Mouse (Mus musculus) myocyte (in vitro differentiated cells): Measurements from ENCODE around the gene Ap1b1. TPM values are rescaled to one million over a fixed set of nuclear protein-coding genes. Genes with fewer than 3 reads are reported as not detected.

Source experiments
- H3K27me3 ChIP-seq: one replicate; pipeline ENCODE4 v1.6.1; 2011; ENCODE audit not compliant: control insufficient read depth, insufficient read depth, insufficient read length
- H3K36me3 ChIP-seq: one replicate; pipeline ENCODE4 v1.6.1; 2011; ENCODE audit not compliant: control insufficient read depth, insufficient read depth
- H3K4me2 ChIP-seq: one replicate; pipeline ENCODE4 v1.6.1; 2011; ENCODE audit warnings: low read depth, control low read depth
- H3K4me3 ChIP-seq: one replicate; pipeline ENCODE4 v1.5.1; 2011; ENCODE audit warnings: mild to moderate bottlenecking, control low read depth, moderate library complexity
- H3K79me2 ChIP-seq: one replicate; pipeline ENCODE4 v1.6.1; 2011; ENCODE audit not compliant: control insufficient read depth, insufficient read depth
- H3ac ChIP-seq: one replicate; pipeline ENCODE4 v1.6.1; 2011; ENCODE audit not compliant: control insufficient read depth, insufficient read length
- CEBPB ChIP-seq: IDR thresholded peaks from 2 replicates; pipeline ENCODE4 v1.6.1; 2011; ENCODE audit warnings: mild to moderate bottlenecking, moderate library complexity; ENCODE audit not compliant: poor library complexity, insufficient read depth, severe bottlenecking
- E2F4 ChIP-seq: IDR thresholded peaks from one replicate; pipeline ENCODE4 v1.6.1; 2011; ENCODE audit warnings: mild to moderate bottlenecking, control low read depth, moderate library complexity; ENCODE audit not compliant: insufficient read depth
- MAX ChIP-seq: IDR thresholded peaks from one replicate; pipeline ENCODE4 v1.6.1; 2011; ENCODE audit warnings: low read depth, mild to moderate bottlenecking, control low read depth
- MYOD1 ChIP-seq, 3 experiments: IDR thresholded peaks; one replicate each; pipeline ENCODE4 v1.6.1; 2011; ENCODE audit warnings: control low read depth in 2 of 3, low read depth in 2 of 3, mild to moderate bottlenecking in 2 of 3, moderate library complexity in 1 of 3; ENCODE audit not compliant: insufficient read length in 2 of 3, control insufficient read depth in 1 of 3
- MYOG ChIP-seq, 3 experiments: IDR thresholded peaks; one replicate each; pipeline ENCODE4 v1.6.1; 2011; ENCODE audit warnings: control low read depth in 2 of 3, low read depth in 2 of 3, mild to moderate bottlenecking in 2 of 3; ENCODE audit not compliant: insufficient read length in 2 of 3, control insufficient read depth in 1 of 3, insufficient read depth in 1 of 3
- POLR2A ChIP-seq: IDR thresholded peaks from one replicate; pipeline ENCODE4 v1.6.1; 2011; ENCODE audit warnings: low read depth, mild to moderate bottlenecking, control low read depth, moderate library complexity; ENCODE audit not compliant: insufficient read length
- POLR2AphosphoS2 ChIP-seq: IDR thresholded peaks from one replicate; pipeline ENCODE4 v1.6.1; 2011; ENCODE audit warnings: low read depth, control low read depth; ENCODE audit not compliant: insufficient read length
- REST ChIP-seq: IDR thresholded peaks from one replicate; pipeline ENCODE4 v1.6.1; 2011; ENCODE audit warnings: mild to moderate bottlenecking, control low read depth, moderate library complexity; ENCODE audit not compliant: insufficient read depth, insufficient read length
- SRF ChIP-seq: IDR thresholded peaks from one replicate; pipeline ENCODE4 v1.6.1; 2011; ENCODE audit warnings: low read depth; ENCODE audit not compliant: control insufficient read depth, insufficient read length
- TCF12 ChIP-seq: IDR thresholded peaks from one replicate; pipeline ENCODE4 v1.6.1; 2011; ENCODE audit warnings: mild to moderate bottlenecking, control low read depth; ENCODE audit not compliant: poor library complexity, insufficient read depth, severe bottlenecking
- TCF3 ChIP-seq: IDR thresholded peaks from one replicate; pipeline ENCODE4 v1.6.1; 2011; ENCODE audit warnings: low read depth, control low read depth; ENCODE audit not compliant: insufficient read length
- USF1 ChIP-seq: IDR thresholded peaks from one replicate; pipeline ENCODE4 v1.6.1; 2011; ENCODE audit warnings: low read depth, mild to moderate bottlenecking, control low read depth, moderate library complexity
- polyA plus RNA-seq: library from polyadenylated mRNA; unstranded; fragments of >200 nt; fragmentation: generic; extraction: Trizol; gene quantifications from one replicate; pipeline ENCODE4 v1.2.1, GENCODE M21; 2012; ENCODE audit warnings: missing spikeins

Gene Ap1b1
- polyA plus RNA-seq, 1 experiment, result 55.6 TPM

GRCm38 (mm10) chr11:4966888-4967287 lies 19.7 kb upstream of the Ap1b1 start:
- Histone ChIP-seq H3K27me3 (peaks cover 45% of the 10 kb centered on the region), H3K36me3 (no peaks in the 10 kb centered on the region), H3K4me2 (no peak overlapping the region), H3K4me3 (no peak overlapping the region), H3ac (no peak overlapping the region), H3K79me2 (no peaks in the 10 kb centered on the region)
- TF ChIP-seq MAX (no peak), MYOG (IDR thresholded peaks at IDR 0.05; ENCODE audit: control insufficient read depth in 1 of 3, insufficient read depth in 1 of 3, insufficient read length in 2 of 3, low read depth in 2 of 3) (no peak), CEBPB (no peak), E2F4 (no peak), SRF (no peak), POLR2AphosphoS2 (no peak), USF1 (no peak), TCF12 (no peak), POLR2A (no peak), REST (no peak), MYOD1 (IDR thresholded peaks at IDR 0.05; ENCODE audit: control insufficient read depth in 1 of 3, insufficient read length in 2 of 3, low read depth in 2 of 3) (no peak), TCF3 (no peak)

- Histone ChIP-seq H3K4me2 (no peak overlapping the region), H3K79me2 (no peaks in the 10 kb centered on the region), H3ac (no peak overlapping the region), H3K4me3 (no peak overlapping the region), H3K36me3 (no peaks in the 10 kb centered on the region), H3K27me3 (peaks cover 45% of the 10 kb centered on the region)
- TF ChIP-seq POLR2AphosphoS2 (no peak), USF1 (peak; percentile 26)
These were observed 19.1 kb upstream of the Ap1b1 start for GRCm38 (mm10) chr11:4967549-4967948.

GRCm38 (mm10) chr11:4968376-4968775 lies 18.2 kb upstream of the Ap1b1 start:
- TF ChIP-seq TCF3 (no peak), POLR2AphosphoS2 (no peak), CEBPB (no peak), MYOD1 (IDR thresholded peaks at IDR 0.05; ENCODE audit: control insufficient read depth in 1 of 3, insufficient read length in 2 of 3, low read depth in 2 of 3) (no peak)
- Histone ChIP-seq H3ac (no peak overlapping the region), H3K4me3 (no peak overlapping the region), H3K4me2 (no peak overlapping the region), H3K79me2 (no peaks in the 10 kb centered on the region), H3K27me3 (peaks cover 38% of the 10 kb centered on the region), H3K36me3 (no peaks in the 10 kb centered on the region)

DNA sequence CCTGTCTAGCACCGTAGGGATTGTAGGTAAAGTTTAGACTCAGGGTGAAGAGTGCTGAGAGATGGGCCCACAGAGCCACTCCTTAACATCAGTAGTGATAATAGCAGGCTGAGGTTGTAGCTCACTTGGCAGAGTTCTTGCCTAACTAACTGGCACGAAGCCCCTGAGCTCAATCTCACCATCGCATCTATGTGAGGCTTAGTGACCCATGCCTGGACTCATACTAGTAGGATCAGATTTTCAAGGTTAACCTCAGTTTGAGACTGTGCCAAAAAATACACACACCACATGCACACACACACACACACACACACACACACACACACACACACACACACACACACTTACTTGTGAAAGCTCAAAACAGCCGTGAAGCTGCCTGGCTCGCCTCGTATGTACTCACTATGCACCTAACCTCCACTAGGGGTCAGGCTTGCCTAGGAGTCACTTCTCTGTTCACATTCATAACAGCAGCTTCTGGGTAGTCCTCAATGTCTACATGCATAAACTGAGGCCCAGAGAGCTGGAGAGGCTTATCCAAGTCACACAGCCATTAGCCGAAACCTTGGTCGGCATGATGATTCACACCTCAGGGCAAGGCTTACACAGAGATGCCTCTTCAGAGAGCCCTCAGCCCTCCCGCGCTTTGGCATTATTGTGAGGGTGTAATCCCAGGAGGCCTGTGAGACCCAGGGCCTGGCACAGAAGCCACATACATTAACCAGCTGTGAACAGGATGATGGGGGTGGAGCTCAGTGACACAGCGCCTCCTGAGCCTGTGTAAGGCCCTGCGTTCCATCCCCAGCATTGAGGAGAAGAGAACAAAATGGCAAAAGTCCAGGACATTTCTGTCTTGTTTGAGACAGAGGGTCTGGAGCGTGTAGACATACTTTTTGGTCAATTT lies 13.4 kb upstream of the Ap1b1 start:
- Histone ChIP-seq H3K79me2 (no peaks in the 10 kb centered on the region), H3K4me2 (no peak overlapping the region), H3ac (no peak overlapping the region), H3K27me3 (peaks cover 19% of the 10 kb centered on the region), H3K4me3 (no peak overlapping the region), H3K36me3 (no peaks in the 10 kb centered on the region)
- TF ChIP-seq REST (no peak), CEBPB (no peak), MYOD1 (IDR thresholded peaks at IDR 0.05; ENCODE audit: control insufficient read depth in 1 of 3, insufficient read length in 2 of 3, low read depth in 2 of 3) (no peak), POLR2AphosphoS2 (no peak), E2F4 (no peak), MAX (no peak)

DNA sequence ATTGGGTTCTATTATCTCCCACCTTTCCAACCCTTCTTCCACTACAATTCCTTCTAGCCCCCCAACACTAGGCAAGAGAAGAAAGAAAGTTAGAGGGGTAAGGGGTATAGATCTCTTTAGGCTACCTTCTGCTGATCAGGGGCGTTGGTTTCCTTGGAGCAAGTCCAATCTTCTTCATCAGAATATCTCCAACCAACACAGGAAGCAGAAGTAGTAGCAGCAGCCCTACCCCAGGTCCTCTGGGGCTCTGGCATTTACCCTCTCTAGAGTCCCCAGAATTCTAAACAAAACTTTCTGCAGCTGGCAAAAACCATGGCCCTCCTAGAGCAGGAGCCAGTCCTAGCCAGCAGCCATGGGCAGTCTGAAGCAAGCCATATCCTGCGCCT lies 12.8 kb upstream of the Ap1b1 start:
- Histone ChIP-seq H3K27me3 (peaks cover 15% of the 10 kb centered on the region), H3K4me3 (no peak overlapping the region), H3ac (no peak overlapping the region), H3K4me2 (no peak overlapping the region), H3K36me3 (no peaks in the 10 kb centered on the region), H3K79me2 (no peaks in the 10 kb centered on the region)
- TF ChIP-seq SRF, result no peak
- TF ChIP-seq USF1, result no peak
- TF ChIP-seq MYOG (IDR thresholded peaks at IDR 0.05; ENCODE audit: control insufficient read depth in 1 of 3, insufficient read depth in 1 of 3, insufficient read length in 2 of 3, low read depth in 2 of 3), result no peak
- TF ChIP-seq REST, result no peak
- no peak for TF ChIP-seq POLR2AphosphoS2
- TF ChIP-seq TCF12, result no peak
- TF ChIP-seq E2F4, result no peak
- TF ChIP-seq TCF3, result no peak
- TF ChIP-seq POLR2A, result no peak
- no peak for TF ChIP-seq CEBPB
- no peak for TF ChIP-seq MYOD1 (IDR thresholded peaks at IDR 0.05; ENCODE audit: control insufficient read depth in 1 of 3, insufficient read length in 2 of 3, low read depth in 2 of 3)
- no peak for TF ChIP-seq MAX
